Mouse (Mus musculus) lung, postnatal 0 days (tissue): Measurements from ENCODE around the gene Ccnk.

Source experiments
- CTCF ChIP-seq: IDR thresholded peaks from 2 replicates; pipeline ENCODE4 v1.5.1; 2016; ENCODE audit warnings: antibody characterized with exemption, mild to moderate bottlenecking
- EP300 ChIP-seq: IDR thresholded peaks from 2 replicates; pipeline ENCODE4 v1.6.1; 2016; ENCODE audit warnings: antibody characterized with exemption, mild to moderate bottlenecking, control low read depth

DNA sequence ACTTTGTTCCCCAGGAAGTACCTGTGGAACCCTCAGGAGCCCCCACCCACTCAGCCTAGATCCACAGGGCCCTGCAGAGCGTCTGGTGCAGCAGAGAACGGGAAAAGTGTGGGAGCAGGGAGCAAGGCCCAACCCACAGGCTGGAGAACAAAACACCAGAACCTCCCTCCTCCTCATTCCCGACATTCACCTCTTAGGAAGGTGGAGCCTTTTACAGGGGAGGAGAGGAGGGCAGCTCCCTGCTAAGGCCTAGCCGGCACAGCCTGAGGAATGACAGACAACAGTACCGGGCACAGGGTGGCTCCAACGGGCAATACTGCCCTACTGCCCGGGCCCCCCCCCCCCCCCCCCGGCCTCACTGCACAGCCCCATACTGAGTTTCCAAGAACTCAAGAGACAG is 44.0 kb downstream of the Ccnk start:
- no peak for TF ChIP-seq CTCF
- no peak for TF ChIP-seq EP300
